Mouse (Mus musculus) cerebellum, adult (tissue): Measurements from ENCODE around the gene Fyb.

ENCODE experiments used
- ATAC-seq: cut with Nextera tagmentation; 2 replicates; pipeline ENCODE4 v1.9.2; 2017; ENCODE audit warnings: mild to moderate bottlenecking, moderate library complexity, mixed read lengths; ENCODE audit not compliant: insufficient number of reproducible peaks, low FRiP score, low TSS enrichment

The Fyb gene

DNA sequence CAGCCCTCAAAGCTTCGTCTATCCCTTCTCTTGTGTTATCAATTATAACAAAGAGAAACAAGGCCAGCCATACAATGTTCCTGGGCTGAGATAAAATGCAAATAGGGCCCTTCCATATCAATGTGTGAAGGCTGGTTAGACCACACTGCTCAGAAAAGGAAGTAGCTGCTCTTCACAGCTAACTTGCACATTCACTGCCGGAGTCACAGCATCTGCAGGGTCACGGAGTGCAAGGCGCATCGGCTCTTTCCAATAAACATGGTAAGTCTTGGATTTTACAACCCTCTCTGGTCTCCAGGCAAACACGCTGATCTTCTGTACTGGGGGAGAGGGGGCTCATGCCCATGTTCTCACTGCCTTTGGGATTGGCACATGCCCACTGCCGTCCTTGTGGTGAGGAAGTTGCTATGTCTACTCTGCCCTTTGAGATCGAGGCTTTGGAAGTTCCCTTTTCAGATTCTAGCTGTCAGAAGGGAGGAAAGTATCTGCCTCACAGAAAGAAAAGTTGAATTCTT is at the start of gene Fyb:
TSS of gene Fyb (plus strand) at position 201 of the 515 bp plus-strand sequence.
- no peak for ATAC-seq

DNA sequence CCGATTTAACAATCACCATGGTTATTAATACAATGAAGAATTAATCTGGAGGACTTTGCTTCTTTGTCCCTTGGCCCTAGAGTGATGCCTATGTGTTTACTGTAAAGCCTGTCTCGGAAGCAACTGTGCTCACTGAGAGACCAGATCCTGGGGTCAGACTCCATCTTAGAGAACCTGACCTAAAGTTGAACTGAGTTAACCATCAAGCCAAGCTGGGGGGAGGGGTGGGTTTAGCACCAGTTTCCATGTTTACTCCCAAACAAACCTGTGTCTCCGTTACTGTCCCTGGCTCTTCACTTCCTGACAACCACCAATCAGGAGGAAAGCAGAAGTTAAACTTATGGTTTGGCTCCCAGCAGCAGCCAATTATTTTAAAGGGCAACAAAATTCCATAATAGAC is 39.1 kb upstream of the Fyb start:
- ATAC-seq, result no peak

DNA sequence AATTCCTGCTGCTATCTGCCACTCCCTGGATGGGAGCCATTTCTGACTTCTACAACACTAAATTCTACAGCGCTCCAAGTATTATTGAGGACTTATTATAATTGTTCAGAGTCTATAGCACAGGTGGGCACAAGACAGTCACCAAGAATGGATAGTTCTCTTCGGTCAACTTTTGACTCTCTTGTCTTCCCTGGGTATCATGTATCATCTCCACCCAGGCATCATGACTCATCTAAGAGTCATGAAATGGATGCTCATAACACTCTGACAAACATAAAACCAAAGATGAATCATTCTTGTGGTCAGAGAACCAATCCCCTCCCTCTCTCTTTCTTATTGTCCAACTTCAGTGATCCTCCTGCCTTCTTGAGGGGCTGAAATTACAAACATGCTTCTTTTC is 30.3 kb upstream of the Fyb start:
- ATAC-seq, result no peak

DNA sequence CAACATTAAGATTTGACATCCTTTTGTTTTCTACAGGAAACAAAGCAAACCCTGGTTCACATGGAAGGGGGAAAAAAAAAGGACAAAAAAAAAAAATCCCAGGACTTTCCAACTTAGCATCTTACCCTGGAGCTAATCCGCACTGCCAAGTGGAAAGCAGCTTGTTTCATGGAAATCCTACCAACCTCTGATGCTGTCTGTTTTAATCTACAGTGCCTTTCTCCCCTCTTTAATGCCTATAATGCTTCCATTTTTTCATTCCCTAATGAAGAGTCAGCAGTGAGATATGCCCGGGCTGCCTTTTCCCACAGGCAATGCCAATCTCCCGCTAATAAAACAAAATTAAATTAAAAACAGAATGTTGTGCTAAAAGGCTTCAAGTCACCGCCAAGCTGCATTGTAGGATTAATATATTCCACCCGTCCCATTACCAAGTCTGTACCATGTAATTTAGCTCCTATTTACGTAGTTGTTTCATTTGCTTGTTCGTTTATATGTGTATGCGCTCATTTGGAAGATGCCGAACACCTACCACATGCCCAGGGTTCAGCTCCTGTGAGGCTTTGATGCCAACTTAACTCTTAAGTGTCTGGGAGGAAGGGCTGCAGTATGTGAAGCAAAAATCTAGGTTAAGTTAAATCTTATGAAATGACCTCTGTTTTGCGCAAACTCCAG is 24.1 kb upstream of the Fyb start:
- ATAC-seq, result no peak

DNA sequence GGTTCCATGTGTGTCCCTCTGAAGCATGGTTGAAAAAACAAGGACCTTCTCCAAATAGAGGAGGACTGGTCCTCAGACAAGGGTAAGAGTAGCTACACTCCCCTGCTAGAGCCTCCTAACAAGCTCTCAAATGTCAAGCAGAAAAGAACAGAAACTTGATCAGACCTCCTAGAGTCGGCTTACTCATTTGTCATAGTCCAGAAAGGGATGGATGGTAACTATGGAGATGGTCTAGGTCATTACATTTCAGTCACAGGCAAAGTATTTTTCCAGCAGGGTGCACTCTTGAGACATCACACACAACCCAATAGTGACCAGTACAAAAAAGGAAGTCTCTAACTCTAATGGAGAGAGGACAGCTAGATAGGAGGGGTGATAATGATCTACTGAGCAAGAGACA is 21.9 kb upstream of the Fyb start:
- no peak; the same call in 1 of the 2 replicates for ATAC-seq

DNA sequence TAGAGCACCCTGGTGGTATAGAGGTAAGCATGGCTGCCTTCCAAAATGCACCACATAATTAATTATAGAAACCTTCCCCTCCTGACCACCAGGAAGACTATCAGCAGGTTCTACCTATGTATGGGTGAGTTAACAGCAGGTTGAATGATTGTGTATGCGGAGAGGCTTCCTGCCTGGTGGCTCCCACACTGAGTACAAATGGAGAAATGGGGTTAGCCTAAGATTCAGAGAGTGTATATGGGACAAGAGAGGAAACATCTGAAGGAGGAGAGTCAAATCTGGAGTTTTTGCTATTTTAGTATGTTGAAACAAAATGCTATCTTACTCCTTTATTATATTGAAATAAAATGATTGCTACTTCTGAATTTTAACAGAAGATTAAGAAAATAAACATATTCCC is 5.1 kb upstream of the Fyb start:
- ATAC-seq, result no peak

DNA sequence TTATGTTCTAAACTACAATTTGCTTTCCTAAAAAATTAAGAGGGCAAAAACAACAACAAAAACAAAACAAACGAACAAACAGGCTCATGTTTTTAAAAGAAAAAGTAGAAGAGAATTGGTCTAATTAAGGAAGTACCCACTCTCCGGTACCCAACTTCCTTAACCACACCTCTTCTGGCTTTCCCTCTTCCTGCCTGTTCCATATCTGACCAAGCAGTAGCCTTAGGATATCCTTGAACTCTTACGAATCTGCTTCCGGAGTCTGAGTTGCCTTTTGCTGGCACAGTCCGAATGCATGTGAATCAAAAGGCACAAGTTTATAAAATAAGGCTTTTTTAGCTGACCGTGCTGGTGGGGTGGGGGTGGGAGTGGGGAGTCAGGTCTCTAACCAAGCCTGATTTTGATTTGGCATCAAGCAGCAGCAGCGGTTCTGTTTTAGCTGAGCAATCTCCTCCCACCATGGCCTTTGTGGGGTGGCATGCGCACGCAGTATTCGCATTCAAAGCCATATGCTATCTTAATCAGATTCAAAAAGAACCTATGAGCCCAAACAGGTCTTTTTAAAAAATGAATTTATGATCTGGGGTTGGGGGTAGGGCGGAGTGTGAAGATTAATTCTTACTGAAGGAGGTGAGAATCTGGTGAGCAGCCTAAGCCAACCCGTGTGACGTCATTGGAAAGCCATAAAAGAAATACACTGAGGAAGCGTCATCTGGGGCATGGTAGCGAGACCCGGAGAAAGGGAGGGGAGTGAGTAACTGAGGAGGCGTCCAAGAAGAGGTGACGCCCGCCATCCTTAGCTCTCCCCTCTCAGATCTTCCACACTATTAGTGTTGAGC is 3.0 kb upstream of the Fyb start:
- ATAC-seq, result no peak

DNA sequence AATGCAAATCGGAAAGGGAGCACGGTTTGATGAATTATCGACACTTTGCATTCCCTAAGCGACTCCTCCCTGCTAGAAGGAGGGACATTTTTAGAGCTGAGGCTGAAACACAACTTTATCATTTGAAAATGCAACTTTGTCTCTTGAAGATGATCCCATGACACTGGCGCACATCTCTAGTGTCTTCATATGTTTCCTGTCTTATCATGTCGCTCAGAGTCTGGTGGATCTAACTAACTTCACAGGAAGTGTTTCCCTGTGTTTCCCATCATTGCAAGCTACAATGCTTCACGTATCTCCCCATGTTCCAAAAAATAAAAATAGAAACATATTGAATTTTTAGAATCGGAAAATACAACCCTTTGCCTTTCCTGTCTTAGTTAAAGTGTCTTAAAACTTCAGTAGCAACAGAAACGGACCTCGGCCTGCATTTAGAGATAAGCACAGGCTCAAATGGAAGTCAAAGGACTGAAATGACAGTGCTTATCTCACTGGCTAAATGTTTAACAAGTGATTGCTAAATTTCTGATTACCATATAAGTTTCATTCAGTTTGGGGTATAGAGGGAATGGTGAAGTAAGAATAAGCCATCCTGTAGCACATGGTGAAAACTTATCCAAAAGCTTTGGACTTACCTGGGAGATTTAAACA is 2.0 kb upstream of the Fyb start:
- ATAC-seq, result no peak

DNA sequence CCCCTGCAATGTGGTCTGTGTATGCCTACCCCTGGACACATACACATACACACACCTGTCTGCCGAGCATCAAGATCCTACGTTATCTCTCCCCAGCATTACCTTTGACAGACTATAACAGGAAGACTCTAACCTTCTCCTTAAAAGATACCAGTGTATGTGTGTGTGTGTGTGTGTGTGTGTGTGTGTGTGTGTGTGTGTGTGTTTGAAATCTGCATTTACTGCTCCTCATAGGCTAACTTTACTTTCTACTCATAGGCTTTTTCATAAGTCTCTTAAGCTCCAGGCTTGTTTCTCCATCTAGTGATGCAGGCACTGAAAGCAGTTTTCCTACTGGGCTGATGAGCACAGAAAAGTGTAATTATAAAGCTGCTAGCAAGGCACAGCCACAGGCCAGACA is 2.1 kb downstream of the Fyb start:
- no peak for ATAC-seq

DNA sequence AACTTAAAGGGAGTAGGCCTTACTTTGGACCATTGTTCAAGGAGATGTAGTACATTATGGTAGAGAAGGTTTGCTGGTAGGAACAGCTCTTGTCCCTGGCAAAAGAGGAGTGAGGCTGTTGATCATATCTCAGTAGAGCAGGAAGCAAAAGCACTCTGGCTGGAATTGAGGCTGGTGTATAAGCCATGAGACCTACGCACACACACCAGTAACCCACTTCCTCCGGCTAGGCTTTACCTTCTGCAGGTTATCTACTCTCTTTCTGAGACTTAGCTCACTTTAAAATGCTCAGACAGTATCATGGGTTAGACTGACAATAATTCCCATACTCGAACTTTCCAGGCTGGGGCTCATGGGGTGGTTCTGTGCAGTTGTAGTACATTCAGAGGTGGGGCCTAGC is 2.7 kb downstream of the Fyb start:
- ATAC-seq, result no peak

DNA sequence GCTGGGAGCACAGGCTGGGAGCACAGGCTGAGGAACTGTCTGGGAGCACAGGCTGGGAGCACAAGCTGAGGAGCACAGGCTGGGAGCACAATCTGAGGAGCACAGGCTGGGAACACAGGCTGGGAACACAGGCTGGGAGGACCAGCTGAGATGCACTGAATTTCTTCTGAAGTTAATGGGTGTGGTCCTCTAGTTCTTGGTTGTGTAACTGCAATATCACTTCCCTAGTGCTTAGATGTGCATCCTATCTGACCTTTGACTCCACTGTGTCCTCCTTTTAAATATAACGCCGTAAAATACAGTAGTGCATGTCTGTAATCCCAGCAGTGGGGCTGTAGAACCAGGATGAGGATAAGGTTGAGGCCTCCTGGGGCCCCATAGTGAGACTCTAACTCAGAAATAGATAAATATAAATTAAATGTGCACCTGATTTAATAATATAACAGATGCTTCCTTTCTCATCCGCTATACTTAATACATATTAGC is 11.2 kb downstream of the Fyb start:
- ATAC-seq, result no peak

DNA sequence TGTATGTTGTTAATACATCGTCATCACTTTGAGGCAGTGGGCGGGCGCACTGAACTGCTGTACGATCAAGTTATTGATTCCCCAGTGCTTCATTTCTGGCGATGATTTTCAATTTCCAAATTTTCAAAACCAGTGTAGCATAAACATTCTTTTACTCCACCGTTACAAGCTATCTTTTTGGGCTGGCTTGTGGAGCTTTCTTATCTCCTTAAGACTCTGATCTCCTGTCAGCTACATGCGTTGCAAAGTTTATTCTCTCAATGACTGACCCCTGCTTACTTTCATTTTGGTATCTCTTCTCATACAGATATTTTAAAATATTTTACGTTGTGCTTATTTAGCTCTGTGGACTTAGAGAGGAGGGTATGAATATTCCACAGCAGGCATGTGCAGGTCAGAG is 11.9 kb downstream of the Fyb start:
- no peak for ATAC-seq

DNA sequence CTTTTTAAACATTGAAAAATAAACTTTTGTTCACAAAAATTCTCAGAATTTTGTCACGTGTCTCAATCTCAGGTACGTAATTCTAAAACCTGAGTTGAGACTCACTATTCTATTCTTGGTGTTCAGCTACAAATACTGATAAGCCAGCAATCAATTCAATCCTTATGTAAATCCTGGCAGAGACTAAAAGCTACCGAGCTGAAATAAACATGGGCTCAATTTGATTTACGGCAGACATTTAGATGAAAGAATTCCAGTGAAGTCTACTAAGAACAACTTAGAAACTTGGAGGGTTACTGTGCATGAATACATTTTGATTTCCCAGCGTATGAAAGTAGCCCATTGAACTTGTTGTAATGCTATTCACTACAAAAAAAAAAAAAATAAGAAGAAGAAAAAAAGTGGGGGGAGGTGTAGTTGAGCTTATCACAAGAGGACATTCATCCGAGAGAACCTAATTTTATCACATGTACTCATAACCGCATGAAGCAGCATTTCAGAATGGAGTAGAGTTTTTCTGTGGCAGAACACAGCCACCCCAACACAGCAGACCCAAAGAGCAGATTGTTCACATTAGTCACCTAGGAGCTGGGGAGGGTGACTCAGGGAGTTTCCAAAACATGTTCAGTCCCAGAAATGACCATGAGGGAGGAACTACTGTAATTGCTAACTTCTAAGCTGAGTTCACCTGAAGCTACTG is 17.1 kb downstream of the Fyb start:
- no peak for ATAC-seq

DNA sequence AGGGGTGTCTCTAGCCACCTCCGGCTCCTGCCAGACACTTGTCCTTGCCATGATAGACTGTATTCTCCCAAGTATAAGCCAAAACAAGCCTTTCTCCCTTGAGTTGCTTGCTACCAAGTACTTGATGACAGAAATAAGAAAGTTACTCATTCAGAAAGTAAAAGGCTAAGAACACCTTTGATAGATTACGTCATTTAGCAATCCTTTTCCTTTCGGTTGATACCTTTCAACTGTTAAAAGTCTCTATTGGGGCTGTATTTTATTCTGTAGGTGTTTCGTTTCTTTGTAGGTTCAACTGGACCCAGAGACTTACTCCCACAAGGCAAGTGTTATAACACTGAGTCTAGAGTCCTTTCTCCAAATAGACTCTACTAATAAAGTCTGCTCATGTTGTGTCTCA is 26.3 kb downstream of the Fyb start:
- ATAC-seq, result no peak

DNA sequence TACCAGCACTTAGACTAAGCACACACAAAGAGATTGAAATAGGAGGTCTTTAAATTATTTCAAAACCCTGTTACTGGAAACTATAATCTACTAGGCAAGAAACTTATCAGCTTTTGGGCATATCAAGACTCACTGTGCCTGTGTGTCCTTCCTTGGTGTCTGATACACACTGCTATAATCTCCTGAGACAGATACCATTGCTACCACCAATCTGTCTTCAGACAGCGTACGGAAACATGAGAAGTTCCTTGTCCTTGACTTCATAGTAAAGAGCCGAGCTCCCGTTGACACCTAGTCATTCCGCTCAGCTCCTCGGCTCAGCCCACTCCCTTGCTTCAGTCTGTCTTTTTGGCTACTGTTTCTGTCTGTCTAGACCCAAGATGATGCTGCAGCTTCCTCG is 29.2 kb downstream of the Fyb start:
- no peak for ATAC-seq

DNA sequence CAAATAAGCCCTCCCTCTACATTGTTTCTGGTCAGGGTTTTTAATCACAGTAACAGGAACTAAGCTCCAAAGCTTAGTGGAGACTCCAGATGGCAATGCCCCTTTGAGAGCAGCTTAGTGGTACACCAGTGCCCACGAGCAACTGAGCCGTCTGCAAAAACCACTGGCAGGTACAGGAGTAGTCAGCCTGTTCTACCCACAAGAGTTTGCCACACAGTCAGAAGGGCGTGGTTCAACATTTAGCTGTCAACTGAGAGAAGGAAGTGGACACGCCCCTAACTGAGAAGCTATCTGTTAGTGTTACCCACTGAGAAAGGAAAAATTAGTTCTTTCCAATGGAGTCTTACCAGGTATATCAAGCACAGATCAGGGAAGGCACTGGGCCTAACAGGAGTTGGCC is 32.1 kb downstream of the Fyb start:
- no peak for ATAC-seq

DNA sequence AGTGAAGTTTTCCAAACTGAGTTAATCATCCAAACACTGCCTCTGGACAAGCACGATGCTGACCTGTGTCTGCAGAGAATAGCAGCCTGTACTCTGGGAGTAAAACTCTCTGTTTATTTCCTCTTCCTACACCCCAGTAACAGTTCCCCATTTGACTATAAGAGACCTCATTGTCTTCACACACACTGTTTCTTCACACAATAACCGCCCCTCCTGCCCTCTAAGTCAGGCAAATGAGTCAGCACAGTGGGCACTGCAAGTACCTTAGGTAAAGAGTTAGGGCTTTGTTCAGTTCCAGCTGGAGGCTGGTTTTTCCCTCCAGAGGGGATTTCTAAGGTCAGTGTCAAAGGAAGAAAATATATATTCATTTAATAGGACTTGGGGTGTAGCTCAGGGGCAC is 32.9 kb downstream of the Fyb start:
- ATAC-seq, result no peak

DNA sequence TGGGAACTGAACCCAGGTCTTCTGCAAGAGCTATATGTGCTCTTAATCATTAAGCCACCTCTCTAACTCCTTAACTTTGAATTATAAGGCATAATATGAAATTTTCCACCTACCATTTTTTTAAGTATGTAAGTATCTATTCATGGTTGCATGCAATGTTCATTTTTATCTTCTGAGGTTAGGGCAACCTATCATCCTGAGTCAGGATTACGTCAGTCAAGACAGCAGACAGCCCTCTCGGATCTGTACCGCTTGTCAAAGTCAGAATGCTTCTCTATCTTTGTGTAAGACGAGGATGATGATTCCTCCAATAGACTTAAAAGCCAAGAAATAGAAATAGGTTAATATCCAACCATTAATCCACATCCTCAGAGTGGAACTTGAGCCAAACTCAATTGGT is 33.6 kb downstream of the Fyb start:
- no peak for ATAC-seq

DNA sequence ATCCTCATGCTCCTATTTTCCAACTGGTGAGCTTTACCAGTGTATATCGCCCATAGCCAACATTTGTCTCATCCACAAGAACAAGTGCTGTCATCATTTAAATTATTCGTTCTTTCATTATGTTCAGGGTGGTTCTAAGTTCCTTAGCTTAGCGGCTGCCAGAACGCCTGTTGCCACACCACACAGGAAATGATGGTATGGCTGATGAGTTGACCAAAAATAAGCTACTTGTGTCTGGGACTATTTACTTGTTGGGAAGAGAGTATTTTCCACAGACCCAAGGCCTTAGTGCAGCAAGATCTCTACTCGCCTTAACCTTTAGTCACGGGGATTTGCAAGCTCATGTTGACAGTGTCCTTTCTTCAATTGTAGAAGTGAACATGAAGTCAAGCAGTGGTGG is 34.3 kb downstream of the Fyb start:
- ATAC-seq, result no peak

DNA sequence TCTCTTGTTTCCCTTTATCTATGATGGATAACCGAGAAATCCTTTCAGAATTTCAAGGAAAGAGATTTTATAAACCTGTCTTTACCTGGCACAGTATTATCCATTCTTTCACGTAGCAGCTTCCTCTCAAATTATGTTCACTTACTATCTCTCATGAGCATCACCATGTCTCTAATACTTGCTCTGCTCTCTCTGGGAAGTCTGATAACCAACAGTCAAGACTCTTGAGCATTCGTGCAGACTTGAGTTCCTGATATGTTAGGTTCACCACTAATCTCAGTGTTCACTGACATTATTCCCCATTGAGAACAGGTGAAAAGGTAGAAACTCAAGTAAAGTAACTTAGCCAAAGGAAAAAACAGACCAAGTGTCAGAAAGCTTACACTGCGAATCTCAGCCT is 34.9 kb downstream of the Fyb start:
- no peak for ATAC-seq

DNA sequence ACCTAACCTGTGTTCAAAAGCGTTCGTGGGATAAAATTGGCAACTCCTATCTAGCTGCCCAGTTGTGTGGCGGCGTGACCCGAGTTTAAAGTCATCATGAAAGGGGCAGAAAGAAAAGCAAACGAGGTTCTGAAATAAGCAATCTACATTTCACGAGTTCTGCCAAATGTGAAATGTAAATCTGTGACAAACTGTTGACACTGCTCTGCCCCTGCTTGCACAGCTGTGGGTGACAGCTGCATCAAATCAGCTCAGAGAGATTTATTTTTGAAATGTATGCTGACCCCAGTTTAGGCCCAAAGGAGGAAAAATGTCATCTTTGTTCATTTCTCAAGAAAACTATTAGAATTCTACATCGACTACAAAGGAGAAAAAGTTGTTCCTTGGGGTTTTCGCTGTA is 36.5 kb downstream of the Fyb start:
- no peak for ATAC-seq
